Mouse (Mus musculus): ENCODE measurements around the gene Ppfibp1. TPM values are rescaled to one million over a fixed set of nuclear protein-coding genes. Genes with fewer than 3 reads are reported as not detected.

Ppfibp1 gene
- total RNA-seq, 2 experiments from 2014 or later, result 0.42 to 1.5 TPM

GRCm38 (mm10) chr6:146910801-146911200 lies 22.5 kb downstream of the Ppfibp1 start:
- no peak for ATAC-seq (replicated peaks; ENCODE audit: low FRiP score, poor library complexity, severe bottlenecking)

- no peak for ATAC-seq (replicated peaks; ENCODE audit: low FRiP score, poor library complexity, severe bottlenecking)
Measured at GRCm38 (mm10) chr6:146912835-146913488, 24.7 kb downstream of the Ppfibp1 start.

GRCm38 (mm10) chr6:146913489-146914198 lies 25.4 kb downstream of the Ppfibp1 start:
- no peak for ATAC-seq (replicated peaks; ENCODE audit: low FRiP score, poor library complexity, severe bottlenecking)

DNA sequence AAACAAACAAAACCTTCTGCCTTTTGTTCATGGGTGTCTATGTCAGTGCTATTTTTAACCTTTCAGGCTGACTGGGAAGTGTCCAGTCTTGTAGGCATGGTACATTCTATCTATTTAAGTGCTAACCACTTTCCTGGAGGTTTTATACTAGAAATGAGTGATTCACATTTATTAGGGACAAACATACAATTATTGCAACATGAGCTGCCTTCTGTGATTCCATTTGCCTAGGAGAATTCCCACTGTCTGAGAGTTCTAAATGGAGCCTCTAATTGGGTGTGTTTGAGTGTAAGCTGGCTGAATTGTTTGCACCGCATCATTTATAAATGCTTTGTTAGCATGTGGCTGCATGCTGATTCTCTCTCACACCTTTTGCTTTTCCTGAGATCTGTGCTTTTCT lies 27.5 kb downstream of the Ppfibp1 start:
- ATAC-seq (replicated peaks; ENCODE audit: low FRiP score, poor library complexity, severe bottlenecking), result no peak

DNA sequence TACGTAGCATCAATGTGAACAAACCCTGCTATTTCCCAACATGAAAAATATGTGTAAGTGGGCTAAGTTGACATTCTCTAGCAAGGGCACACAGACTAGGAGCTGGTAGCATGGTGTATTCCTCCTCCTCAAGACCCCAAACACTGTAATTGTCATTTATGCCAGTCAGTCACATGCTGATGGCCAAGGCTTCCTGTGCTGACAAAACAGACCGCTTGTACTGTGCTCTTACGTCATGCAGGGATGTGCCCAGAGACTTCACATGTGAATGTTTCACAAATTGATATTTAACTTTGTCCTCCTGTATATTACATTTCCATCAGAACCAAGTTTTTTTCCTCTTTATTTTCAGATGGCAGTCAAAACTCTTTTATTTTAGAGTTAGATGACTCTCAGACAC lies 29.1 kb downstream of the Ppfibp1 start:
- no peak for ATAC-seq (replicated peaks; ENCODE audit: low FRiP score, poor library complexity, severe bottlenecking)

DNA sequence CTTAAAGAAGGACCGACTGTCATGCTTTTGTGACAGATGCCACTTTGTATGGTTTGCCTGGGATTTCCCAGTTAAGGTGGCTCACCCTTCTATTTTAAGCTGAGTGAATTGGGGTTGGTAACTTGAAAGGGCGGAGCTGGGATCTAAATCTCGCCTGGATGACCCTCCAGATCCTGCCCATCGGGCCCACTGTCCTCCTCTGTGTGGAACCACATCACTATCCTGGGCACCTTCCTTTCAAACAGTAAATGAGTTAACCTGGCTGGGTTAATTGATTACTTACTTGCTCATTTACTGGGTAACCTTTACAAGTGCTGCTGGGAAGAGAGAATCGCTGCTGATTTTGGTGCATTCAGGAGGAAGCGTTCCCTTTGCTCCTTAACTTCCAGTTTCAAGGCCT lies 30.1 kb downstream of the Ppfibp1 start:
- ATAC-seq (replicated peaks; ENCODE audit: low FRiP score, poor library complexity, severe bottlenecking), result no peak

- ATAC-seq (replicated peaks; ENCODE audit: low FRiP score, poor library complexity, severe bottlenecking), result no peak
Measured at GRCm38 (mm10) chr6:146926415-146926980, 38.2 kb downstream of the Ppfibp1 start.

- no peak for ATAC-seq (replicated peaks; ENCODE audit: low FRiP score, poor library complexity, severe bottlenecking)
Measured at GRCm38 (mm10) chr6:146928108-146928507, 39.8 kb downstream of the Ppfibp1 start.

- no peak for ATAC-seq (replicated peaks; ENCODE audit: low FRiP score, poor library complexity, severe bottlenecking)
Measured at GRCm38 (mm10) chr6:146929031-146929430, 40.7 kb downstream of the Ppfibp1 start.

DNA sequence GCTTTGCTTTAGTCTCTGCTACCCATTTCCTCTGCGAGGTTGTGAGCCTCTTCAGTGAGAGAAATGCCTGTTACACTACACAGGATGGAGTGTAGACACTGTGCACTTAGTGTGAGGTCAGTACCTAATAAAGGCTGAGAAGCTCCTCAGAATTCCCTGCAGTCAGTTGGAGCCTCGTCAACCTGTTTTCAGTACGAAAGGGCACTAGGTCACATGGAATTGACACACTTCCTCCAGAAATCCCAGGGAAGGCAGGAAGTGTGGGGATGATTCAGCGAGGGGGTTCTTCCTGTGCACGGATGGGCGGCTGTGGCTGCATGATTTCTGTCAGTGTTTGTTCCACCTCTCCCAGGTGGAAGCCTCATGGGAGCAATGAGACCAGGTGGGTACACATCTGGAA lies 44.8 kb downstream of the Ppfibp1 start:
- 0 out of 2 replicates have a peak, but pooled peaks have one; percentile 10 for ATAC-seq (replicated peaks; ENCODE audit: low FRiP score, poor library complexity, severe bottlenecking)

GRCm38 (mm10) chr6:146935957-146936356 lies 47.7 kb downstream of the Ppfibp1 start:
- no peak for ATAC-seq (replicated peaks; ENCODE audit: low FRiP score, poor library complexity, severe bottlenecking)

- no peak for ATAC-seq (replicated peaks; ENCODE audit: low FRiP score, poor library complexity, severe bottlenecking)
Measured at GRCm38 (mm10) chr6:146939026-146939425, 50.7 kb downstream of the Ppfibp1 start.

DNA sequence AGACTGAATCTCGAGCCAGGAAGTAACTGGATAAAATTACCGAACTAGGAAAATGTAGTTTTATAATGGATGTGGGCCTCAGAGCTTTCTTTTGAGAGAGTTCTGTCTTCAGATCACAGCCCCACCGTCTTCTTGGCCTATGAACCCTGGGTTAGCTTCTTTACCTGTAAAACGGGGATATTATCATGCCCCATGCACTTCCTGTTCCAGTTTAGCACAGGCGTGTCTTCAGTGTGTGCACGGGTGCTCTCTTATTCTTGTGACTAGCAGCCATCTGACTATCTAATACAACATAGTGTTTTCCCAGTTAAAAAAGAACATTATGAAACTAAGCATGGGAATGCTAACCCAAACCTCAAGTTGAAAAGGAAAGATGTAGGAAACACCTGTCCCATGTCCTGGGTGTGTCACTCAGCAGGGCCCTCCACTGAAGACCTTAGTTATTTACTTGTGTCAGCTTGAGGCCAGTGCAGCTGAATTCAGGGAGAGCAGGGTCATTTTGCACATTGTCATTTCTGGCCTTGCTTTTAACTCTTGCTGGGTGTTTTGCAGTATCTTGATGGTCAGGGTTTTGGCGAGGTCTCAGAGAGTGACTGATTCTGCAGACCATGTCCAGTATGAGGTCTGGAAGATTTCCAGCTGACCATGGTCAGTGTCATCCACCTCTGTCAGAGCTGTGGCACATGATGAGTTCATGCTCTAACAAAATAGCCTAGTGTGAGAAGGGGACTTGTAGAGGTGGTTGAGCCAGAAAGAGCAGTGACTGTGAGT lies 53.4 kb downstream of the Ppfibp1 start:
- ATAC-seq (replicated peaks; ENCODE audit: low FRiP score, poor library complexity, severe bottlenecking), result no peak

GRCm38 (mm10) chr6:146944009-146944408 lies 55.7 kb downstream of the Ppfibp1 start:
- no peak for ATAC-seq (replicated peaks; ENCODE audit: low FRiP score, poor library complexity, severe bottlenecking)

- ATAC-seq (replicated peaks; ENCODE audit: low FRiP score, poor library complexity, severe bottlenecking), result no peak
Measured at GRCm38 (mm10) chr6:146944830-146945229, 56.5 kb downstream of the Ppfibp1 start.

DNA sequence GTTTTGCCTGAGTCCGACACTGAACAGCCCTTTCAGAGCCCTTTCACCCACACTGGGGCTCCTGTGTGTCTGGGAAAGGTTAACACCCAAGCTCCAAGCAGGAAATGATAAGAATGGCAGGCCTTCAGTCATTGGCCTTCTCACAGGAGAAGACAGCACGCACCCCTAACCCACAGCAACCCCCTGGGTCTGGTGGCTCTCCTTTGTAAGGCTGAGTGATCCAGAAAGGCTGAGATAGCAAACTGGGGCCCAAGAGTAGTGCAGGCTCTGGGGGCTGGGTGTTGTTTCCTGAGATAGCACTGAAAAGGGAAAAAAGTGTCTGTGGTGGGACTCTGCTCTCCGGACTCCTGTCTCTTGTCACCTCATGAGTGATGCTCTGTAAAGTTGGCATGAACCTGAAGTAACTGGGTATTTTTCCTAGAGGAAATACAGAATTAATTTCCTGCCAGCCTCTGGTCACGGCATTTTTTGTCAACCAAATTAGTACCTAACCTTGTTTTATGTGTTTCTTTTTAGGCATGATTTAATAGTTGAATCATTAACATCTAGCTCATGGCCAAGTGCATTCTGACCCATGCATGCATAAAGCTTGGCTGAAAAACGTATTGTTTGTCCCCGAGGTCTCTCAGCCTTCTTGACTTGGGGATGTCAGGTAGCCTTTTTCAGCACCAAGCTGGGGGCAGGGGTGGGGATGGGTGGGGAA lies 58.2 kb downstream of the Ppfibp1 start:
- ATAC-seq (replicated peaks; ENCODE audit: low FRiP score, poor library complexity, severe bottlenecking), result no peak

DNA sequence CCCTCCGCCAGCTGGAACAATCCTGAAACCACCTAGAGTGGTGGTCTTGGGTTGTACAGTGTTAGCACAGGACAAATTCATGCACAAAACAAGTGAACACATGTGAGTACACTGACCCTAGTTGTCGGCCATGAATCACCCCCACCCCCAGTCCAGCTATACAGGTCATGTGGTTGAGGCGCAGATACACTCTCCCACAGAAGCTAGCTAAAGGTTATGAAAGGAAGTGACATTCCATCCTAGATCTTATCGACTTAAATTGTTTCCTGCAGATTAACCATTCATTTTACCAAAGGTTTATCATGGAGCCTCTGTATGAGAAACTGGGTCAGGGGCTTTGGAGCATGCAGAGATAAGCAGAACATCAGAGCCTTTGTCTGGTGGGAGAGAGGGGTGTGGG lies 58.9 kb downstream of the Ppfibp1 start:
- ATAC-seq (replicated peaks; ENCODE audit: low FRiP score, poor library complexity, severe bottlenecking), result no peak

DNA sequence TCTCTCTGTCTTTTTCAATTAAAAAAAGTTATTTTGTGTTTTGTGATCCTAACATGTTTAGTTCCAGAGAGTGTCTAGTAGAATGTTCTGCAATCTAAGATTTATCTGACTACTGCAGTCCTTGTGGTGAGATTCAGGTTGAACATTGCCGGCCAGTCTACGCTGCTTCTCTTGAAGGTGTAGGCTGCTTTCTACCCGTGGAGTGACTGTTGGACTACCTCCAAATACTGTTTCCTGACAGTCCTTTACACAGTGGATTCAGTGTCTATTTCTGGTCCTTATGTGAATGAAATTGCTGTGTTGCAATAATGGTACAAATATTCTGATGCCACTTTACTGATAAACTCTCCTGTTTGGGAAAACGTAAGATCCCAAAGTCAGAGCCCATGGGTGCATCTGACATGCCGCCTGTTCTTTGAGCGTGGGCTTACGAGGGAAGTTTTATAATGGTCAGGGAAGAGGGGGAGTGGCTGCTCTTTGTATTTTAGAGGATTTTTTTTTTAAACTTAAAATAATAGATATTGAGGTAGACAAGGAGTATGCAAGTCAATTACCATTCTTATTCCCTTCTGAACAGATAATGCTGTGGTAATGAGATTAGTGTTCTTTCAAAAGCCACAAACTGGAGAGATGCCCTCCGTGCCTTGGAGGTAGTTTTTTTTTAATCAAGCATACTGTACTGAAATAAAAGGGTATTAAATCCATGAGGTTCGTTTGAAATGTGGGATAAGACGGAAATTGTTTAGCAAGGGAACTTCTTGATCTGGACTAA lies 61.6 kb downstream of the Ppfibp1 start:
- no peak for ATAC-seq (replicated peaks; ENCODE audit: low FRiP score, poor library complexity, severe bottlenecking)

GRCm38 (mm10) chr6:146950454-146950832 lies 62.2 kb downstream of the Ppfibp1 start:
- ATAC-seq (replicated peaks; ENCODE audit: low FRiP score, poor library complexity, severe bottlenecking), result no peak

Data from erythroid progenitor cell, adult 5-6 weeks (primary cell).